Mouse (Mus musculus) intestine, postnatal 0 days (tissue): ENCODE results near the gene Fga. TPM values are rescaled to one million over a fixed set of nuclear protein-coding genes. Genes with fewer than 3 reads are reported as not detected.

Experiments used
- ATAC-seq: fragments of 200-750 bp; cut with Nextera tagmentation; 2 replicates; pipeline ENCODE4 v1.8.0; 2017; ENCODE audit warnings: mild to moderate bottlenecking, moderate TSS enrichment, moderate library complexity
- H3K27ac ChIP-seq: fragments of 300-500 bp; sonication (generic); 2 replicates; pipeline ENCODE4 v1.5.1; 2014; ENCODE audit warnings: mild to moderate bottlenecking, low read depth, low read length, moderate library complexity
- H3K27me3 ChIP-seq: fragments of 300-500 bp; sonication (generic); replicated peaks from 2 replicates; pipeline ENCODE4 v1.6.1; 2014; ENCODE audit warnings: low read length, mixed read lengths; ENCODE audit not compliant: control insufficient read depth, insufficient read depth
- H3K36me3 ChIP-seq: fragments of 300-500 bp; sonication (generic); 2 replicates; pipeline ENCODE4 v1.6.1; 2014; ENCODE audit warnings: mild to moderate bottlenecking, moderate library complexity; ENCODE audit not compliant: control insufficient read depth, insufficient read depth
- H3K4me1 ChIP-seq: fragments of 300-500 bp; sonication (generic); replicated peaks from 2 replicates; pipeline ENCODE4 v1.6.1; 2014; ENCODE audit warnings: antibody characterized with exemption, low read length, mixed read lengths; ENCODE audit not compliant: control insufficient read depth, insufficient read depth
- H3K4me2 ChIP-seq: fragments of 300-500 bp; sonication (generic); replicated peaks from 2 replicates; pipeline ENCODE4 v1.6.1; 2014; ENCODE audit warnings: low read depth, mild to moderate bottlenecking, moderate library complexity
- H3K4me3 ChIP-seq: fragments of 300-500 bp; sonication (generic); 2 replicates; pipeline ENCODE4 v1.5.1; 2014; ENCODE audit warnings: low read depth, low read length
- H3K9ac ChIP-seq: fragments of 300-500 bp; sonication (generic); 2 replicates; pipeline ENCODE4 v1.6.1; 2014; ENCODE audit warnings: mild to moderate bottlenecking, low read depth, low read length
- H3K9me3 ChIP-seq: fragments of 300-500 bp; sonication (generic); 2 replicates; pipeline ENCODE4 v1.6.1; 2016; ENCODE audit warnings: mixed run types; ENCODE audit not compliant: control insufficient read depth
- CTCF ChIP-seq: sonication (generic); IDR thresholded peaks from 2 replicates; pipeline ENCODE4 v1.5.1; 2016; ENCODE audit warnings: low read depth, mild to moderate bottlenecking, control low read depth, antibody characterized with exemption, moderate library complexity
- WGBS: fragments of 180-500 bp; shearing (Covaris S2); extraction: QIAGEN DNeasy Blood & Tissue Kit; methylation state at CpG from one replicate; pipeline ENCODE4 v1.1.7; 2014; 5-methylcytosine and 5-hydroxymethylcytosine counted together
- polyA plus RNA-seq: library from polyadenylated mRNA; unstranded; fragments of >200 nt; fragmentation: Nextera tagmentation; extraction: Ambion mirVana; gene quantifications from 2 replicates; pipeline ENCODE4 v1.2.1, GENCODE M21; 2015

The Fga gene
- polyA plus RNA-seq, 1 experiment from 2014 or later, result 18.3 TPM

DNA sequence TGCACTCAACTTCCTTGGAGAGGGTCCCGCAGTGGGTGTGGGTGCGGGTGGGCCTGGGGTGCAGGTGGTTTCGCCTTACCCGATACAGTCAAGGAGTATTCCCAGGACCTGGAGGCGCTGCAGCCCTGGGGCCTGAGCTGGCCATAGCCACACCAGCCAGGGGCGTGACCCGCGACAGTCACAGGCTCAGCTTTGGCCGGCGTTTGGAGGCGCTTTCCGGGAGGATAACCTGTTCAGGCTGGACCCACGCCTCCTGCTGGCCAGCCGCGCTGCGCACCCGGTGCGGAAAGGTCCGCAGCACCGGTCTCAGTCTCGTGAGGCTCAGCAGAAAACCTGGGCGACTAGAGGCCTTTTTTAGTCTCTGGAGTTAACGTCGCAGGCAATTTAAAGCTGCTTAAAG, 30.5 kb upstream of the Fga start:
- H3K4me2 ChIP-seq, result peak overlapping the region; percentile 56
- 4% methylated on average over 24 of the region's 24 CpGs for WGBS
- peak; percentile 91 for TF ChIP-seq CTCF
- H3K27me3 ChIP-seq, result no peaks in the 10 kb centered on the region
- no peaks in the 10 kb centered on the region for H3K36me3 ChIP-seq
- ATAC-seq, result peak; percentile 77
- no peak overlapping the region for H3K9ac ChIP-seq
- no peaks in the 10 kb centered on the region for H3K9me3 ChIP-seq
- no peak overlapping the region for H3K27ac ChIP-seq
- H3K4me3 ChIP-seq, result 0 out of 2 replicates have a peak overlapping the region, but pooled peaks have one; percentile 5
- H3K4me1 ChIP-seq, result no peaks in the 10 kb centered on the region

DNA sequence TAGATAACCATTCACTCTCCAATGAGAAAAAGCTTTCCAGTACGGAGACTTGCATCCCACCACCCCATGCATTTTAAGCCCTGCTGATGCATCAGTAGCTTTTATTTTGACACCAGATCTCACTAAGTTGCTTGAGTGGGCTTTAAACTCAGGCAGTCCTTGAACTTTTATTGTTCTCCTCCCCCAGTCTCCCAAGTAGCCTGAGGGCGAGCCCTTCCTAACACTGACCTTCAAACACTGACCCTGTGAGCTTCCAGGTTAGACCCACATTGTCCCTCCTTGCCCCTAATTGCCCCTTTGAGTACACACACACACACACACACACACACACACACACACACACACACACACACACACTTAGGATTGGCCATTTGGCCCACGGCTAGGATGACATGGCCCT, 29.2 kb upstream of the Fga start:
- H3K4me3 ChIP-seq, result no peak overlapping the region
- WGBS, result 75% methylated on average over 3 of the region's 3 CpGs

DNA sequence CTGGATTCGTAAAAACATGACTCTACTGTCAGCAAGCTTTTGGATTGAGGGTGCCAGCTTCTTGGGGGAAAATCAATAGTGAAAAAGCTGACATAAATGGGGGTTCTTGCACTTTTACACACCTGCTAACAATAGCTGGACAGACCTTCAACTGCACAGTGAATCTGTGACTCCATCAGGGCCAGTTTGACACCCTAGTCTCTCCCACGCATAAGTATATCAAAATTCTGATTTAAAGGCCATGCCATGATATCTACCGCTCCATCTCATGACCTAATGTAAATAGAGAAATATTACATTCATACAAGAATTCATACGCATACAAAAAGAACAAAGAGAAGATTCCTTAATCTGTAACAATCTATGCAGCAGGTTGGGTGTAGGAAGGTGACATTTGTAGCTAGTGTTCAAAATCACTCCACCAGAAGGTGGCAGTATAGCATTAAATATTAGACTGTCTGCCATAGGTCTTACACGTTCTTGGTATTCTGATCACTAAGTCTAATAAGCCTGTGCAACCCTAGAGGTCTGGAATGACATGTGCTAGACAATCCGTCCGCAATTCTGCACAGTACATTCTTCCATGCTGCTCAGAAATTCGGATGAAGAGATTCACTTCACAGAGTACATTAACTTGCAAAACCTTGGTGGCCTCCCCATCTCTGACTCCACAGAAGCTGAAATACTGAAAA, 27.0 kb upstream of the Fga start:
- H3K27me3 ChIP-seq, result no peaks in the 10 kb centered on the region
- H3K4me3 ChIP-seq, result no peak overlapping the region
- no peak overlapping the region for H3K27ac ChIP-seq
- H3K4me1 ChIP-seq, result no peaks in the 10 kb centered on the region
- TF ChIP-seq CTCF, result peak; percentile 81
- 30% methylated on average over 8 of the region's 8 CpGs for WGBS
- H3K36me3 ChIP-seq, result no peaks in the 10 kb centered on the region
- H3K4me2 ChIP-seq, result no peak overlapping the region
- H3K9ac ChIP-seq, result no peak overlapping the region
- ATAC-seq, result peak; percentile 51; the same call in 1 of the 2 replicates
- H3K9me3 ChIP-seq, result no peaks in the 10 kb centered on the region

More for the DNA sequence above, 29.2 kb upstream of the Fga start:
- H3K4me1 ChIP-seq, result no peaks in the 10 kb centered on the region
- no peaks in the 10 kb centered on the region for H3K9me3 ChIP-seq
- TF ChIP-seq CTCF, result no peak
- H3K36me3 ChIP-seq, result no peaks in the 10 kb centered on the region
- H3K4me2 ChIP-seq, result no peak overlapping the region
- H3K27me3 ChIP-seq, result no peaks in the 10 kb centered on the region
- no peak overlapping the region for H3K27ac ChIP-seq
- H3K9ac ChIP-seq, result no peak overlapping the region
- no peak for ATAC-seq

DNA sequence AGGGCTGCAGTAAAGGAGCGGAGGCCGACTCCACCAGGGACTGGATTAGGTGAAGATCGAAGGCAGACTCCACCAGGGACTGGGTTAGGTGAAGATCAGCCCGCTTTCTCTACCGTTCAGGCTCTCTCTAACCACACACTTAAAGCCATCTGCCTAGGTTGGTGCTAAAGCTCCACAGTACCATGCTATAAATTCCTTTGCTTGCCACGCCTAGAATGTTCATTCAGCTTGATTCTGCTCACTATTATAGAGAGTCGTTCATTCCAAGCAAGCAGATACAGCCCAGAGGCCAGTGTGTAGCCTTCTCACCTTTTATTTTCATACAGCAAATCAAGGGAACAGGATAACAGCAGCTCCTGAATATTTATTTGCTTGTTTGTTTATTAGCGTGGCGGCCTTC, 25.9 kb upstream of the Fga start:
- no peak for TF ChIP-seq CTCF
- Histone ChIP-seq H3K27ac (no peak overlapping the region), H3K4me2 (no peak overlapping the region), H3K36me3 (no peaks in the 10 kb centered on the region), H3K9ac (no peak overlapping the region), H3K4me1 (no peaks in the 10 kb centered on the region), H3K4me3 (no peak overlapping the region), H3K27me3 (no peaks in the 10 kb centered on the region), H3K9me3 (no peaks in the 10 kb centered on the region)
- ATAC-seq, result no peak
- 63% methylated on average over 9 of the region's 9 CpGs for WGBS

DNA sequence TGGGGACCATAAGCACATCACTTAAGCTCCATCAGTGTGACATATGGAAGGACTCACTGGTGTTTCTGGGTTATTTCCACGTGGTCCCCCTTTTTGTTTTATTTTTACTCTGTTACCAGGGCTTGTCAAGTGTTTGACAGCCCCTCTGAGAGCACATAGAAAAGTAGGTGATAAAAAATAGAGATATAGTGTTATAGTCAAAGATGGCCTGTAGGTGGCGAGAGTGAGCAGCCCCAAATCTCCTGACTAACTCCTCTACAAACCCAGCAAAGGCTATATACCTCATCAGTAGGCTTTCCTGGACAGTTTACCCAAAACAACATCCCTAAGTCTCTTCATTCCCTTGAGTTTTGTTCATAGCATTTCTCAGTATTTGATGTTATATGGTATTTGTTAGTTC, 23.7 kb upstream of the Fga start:
- Histone ChIP-seq H3K36me3 (no peaks in the 10 kb centered on the region), H3K9ac (no peak overlapping the region), H3K27ac (no peak overlapping the region), H3K4me2 (no peak overlapping the region), H3K4me1 (no peaks in the 10 kb centered on the region), H3K27me3 (no peaks in the 10 kb centered on the region), H3K9me3 (no peaks in the 10 kb centered on the region), H3K4me3 (no peak overlapping the region)
- WGBS, result 2% methylated on average over 2 of the region's 2 CpGs
- peak; percentile 90 for TF ChIP-seq CTCF
- ATAC-seq, result no peak

DNA sequence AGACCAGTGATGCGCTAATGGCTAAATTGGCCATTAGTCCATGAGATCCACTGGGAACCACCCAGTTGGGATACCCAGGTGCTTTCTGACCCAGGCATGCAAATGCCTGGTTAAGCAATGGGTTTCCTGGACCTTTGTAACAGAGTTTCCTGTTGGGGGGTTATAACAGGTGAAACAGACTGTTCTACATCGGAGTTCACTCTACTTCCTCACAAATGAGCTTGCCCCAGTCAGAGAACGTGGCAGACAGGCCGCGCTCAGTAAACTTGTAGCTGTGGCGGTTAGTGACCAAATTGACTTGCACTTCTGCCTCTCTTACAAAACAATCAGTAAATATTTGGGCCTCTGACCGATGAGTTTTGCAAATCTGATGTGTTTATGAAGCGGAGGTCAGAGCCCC, 22.8 kb upstream of the Fga start:
- WGBS, result 88% methylated on average over 8 of the region's 8 CpGs
- no peak overlapping the region for H3K27ac ChIP-seq
- no peaks in the 10 kb centered on the region for H3K4me1 ChIP-seq
- no peaks in the 10 kb centered on the region for H3K9me3 ChIP-seq
- no peak overlapping the region for H3K9ac ChIP-seq
- ATAC-seq, result no peak
- TF ChIP-seq CTCF, result no peak
- no peaks in the 10 kb centered on the region for H3K36me3 ChIP-seq
- H3K27me3 ChIP-seq, result no peaks in the 10 kb centered on the region
- no peak overlapping the region for H3K4me2 ChIP-seq
- no peak overlapping the region for H3K4me3 ChIP-seq

DNA sequence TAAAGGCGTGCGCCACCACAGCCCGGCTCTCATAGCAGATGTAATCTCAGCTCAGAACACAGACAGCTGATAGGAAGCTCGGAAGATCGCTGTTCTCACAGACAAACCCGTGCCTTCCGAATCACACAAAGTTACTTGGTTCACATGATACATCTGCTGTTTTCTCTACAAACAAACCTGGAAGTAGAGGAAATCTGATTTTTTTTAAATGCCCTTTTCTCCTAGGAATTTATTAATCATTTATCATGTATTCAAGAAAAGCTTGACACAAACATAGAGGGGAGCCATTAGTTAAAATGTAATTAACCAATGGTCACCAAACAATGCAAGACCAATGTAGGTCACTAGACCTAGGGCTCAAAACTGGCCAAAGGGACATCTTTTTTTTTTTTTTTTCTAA, 21.1 kb upstream of the Fga start:
- ATAC-seq, result no peak
- no peak overlapping the region for H3K4me2 ChIP-seq
- no peak overlapping the region for H3K4me3 ChIP-seq
- no peak overlapping the region for H3K27ac ChIP-seq
- H3K9me3 ChIP-seq, result no peaks in the 10 kb centered on the region
- no peaks in the 10 kb centered on the region for H3K4me1 ChIP-seq
- WGBS, result 88% methylated on average over 7 of the region's 7 CpGs
- no peak for TF ChIP-seq CTCF
- no peak overlapping the region for H3K9ac ChIP-seq
- no peaks in the 10 kb centered on the region for H3K36me3 ChIP-seq
- H3K27me3 ChIP-seq, result no peaks in the 10 kb centered on the region
